Mouse (Mus musculus) heart, embryonic 16.5 days (tissue): Measurements from ENCODE around the gene Gm20390. TPM values are rescaled to one million over a fixed set of nuclear protein-coding genes. Genes with fewer than 3 reads are reported as not detected.
A peak's percentile ranks its signal among the peaks of the same experiment; 100 is the strongest.

ENCODE experiments used
- ATAC-seq: fragments of 200-750 bp; cut with Nextera tagmentation; replicated peaks from 2 replicates; pipeline ENCODE4 v1.8.0; 2017; ENCODE audit warnings: moderate number of reproducible peaks; ENCODE audit not compliant: insufficient read depth, low FRiP score; ENCODE audit errors: extremely low read depth
- H3K27ac ChIP-seq: fragments of 300-500 bp; sonication (generic); 2 replicates; pipeline ENCODE4 v1.5.1; 2014; ENCODE audit warnings: mild to moderate bottlenecking, low read length, control low read depth, moderate library complexity
- H3K27me3 ChIP-seq: fragments of 300-500 bp; sonication (generic); 2 replicates; pipeline ENCODE4 v1.6.1; 2014; ENCODE audit warnings: low read length, mixed read lengths; ENCODE audit not compliant: control insufficient read depth, insufficient read depth
- H3K36me3 ChIP-seq: fragments of 300-500 bp; sonication (generic); 2 replicates; pipeline ENCODE4 v1.6.1; 2014; ENCODE audit not compliant: control insufficient read depth, insufficient read depth
- H3K4me1 ChIP-seq: fragments of 300-500 bp; sonication (generic); 2 replicates; pipeline ENCODE4 v1.6.1; 2014; ENCODE audit warnings: low read length, mixed read lengths; ENCODE audit not compliant: control insufficient read depth, insufficient read depth
- H3K4me2 ChIP-seq: fragments of 300-500 bp; sonication (generic); 2 replicates; pipeline ENCODE4 v1.6.1; 2014; ENCODE audit warnings: low read depth, mild to moderate bottlenecking, control low read depth, low read length
- H3K4me3 ChIP-seq: fragments of 300-500 bp; sonication (generic); 2 replicates; pipeline ENCODE4 v1.5.1; 2014; ENCODE audit warnings: mild to moderate bottlenecking, control low read depth, low read length
- H3K9ac ChIP-seq: fragments of 300-500 bp; sonication (generic); 2 replicates; pipeline ENCODE4 v1.6.1; 2014; ENCODE audit warnings: low read length, control low read depth
- H3K9me3 ChIP-seq: fragments of 300-500 bp; sonication (generic); replicated peaks from 2 replicates; pipeline ENCODE4 v1.6.1; 2016; ENCODE audit warnings: low read length; ENCODE audit not compliant: control insufficient read depth
- WGBS: fragments of 180-500 bp; shearing (Covaris S2); extraction: QIAGEN DNeasy Blood & Tissue Kit; methylation state at CpG from one replicate; pipeline ENCODE4 v1.1.7; 2014; 5-methylcytosine and 5-hydroxymethylcytosine counted together
- polyA plus RNA-seq: library from polyadenylated mRNA; unstranded; fragments of >200 nt; fragmentation: Nextera tagmentation; extraction: Ambion mirVana; gene quantifications from 2 replicates; pipeline ENCODE4 v1.2.1, GENCODE M21; 2015

The Gm20390 gene
- polyA plus RNA-seq, 1 experiment from 2014 or later = 182 TPM

GRCm38 (mm10) chr11:93969171-93969570 is 1.1 kb upstream of the Gm20390 start:
- 94% methylated on average over 6 of the region's 6 CpGs for WGBS
- Histone ChIP-seq H3K4me1 (peaks cover 13% of the 10 kb centered on the region), H3K27me3 (no peaks in the 10 kb centered on the region), H3K4me2 (peak overlapping the region; percentile 69; the same call in 1 of the 2 replicates), H3K9me3 (no peaks in the 10 kb centered on the region), H3K36me3 (peaks cover 16% of the 10 kb centered on the region), H3K27ac (no peak overlapping the region), H3K9ac (no peak overlapping the region; the same call in 1 of the 2 replicates), H3K4me3 (no peak overlapping the region)
- ATAC-seq = no peak

DNA sequence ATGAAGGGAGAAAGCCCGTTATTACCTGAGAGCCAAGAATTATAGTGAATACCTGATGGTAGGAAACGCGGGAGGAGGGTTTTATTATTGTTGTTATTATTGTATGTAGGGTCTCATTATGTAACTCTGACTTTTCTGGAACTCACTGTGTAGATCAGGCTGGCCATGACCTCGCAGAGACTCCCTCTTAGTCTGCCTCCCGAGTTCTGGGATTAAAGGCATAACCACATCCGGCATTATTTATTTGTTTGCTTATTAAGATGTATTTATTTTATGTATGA is 695 bp upstream of the Gm20390 start:
- peak overlapping the region; percentile 69 for H3K4me2 ChIP-seq
- 36% methylated on average over 6 of the region's 6 CpGs for WGBS
- H3K9ac ChIP-seq = peak overlapping the region; percentile 70
- H3K4me3 ChIP-seq = peak overlapping the region; percentile 88
- no peak for ATAC-seq
- H3K27me3 ChIP-seq = no peaks in the 10 kb centered on the region
- peaks cover 18% of the 10 kb centered on the region for H3K36me3 ChIP-seq
- H3K27ac ChIP-seq = peak overlapping the region; percentile 78
- H3K9me3 ChIP-seq = no peaks in the 10 kb centered on the region
- peaks cover 13% of the 10 kb centered on the region for H3K4me1 ChIP-seq

- peak overlapping the region; percentile 88 for H3K4me2 ChIP-seq
Measured at GRCm38 (mm10) chr11:93967381-93967780, 712 bp downstream of the Gm20390 start.

GRCm38 (mm10) chr11:93965391-93965790 is 2.7 kb downstream of the Gm20390 start:
- no peak overlapping the region for H3K27ac ChIP-seq
- WGBS = 88% methylated on average over 6 of the region's 6 CpGs
- no peaks in the 10 kb centered on the region for H3K9me3 ChIP-seq
- no peak for ATAC-seq
- no peak overlapping the region for H3K4me2 ChIP-seq
- no peak overlapping the region for H3K4me3 ChIP-seq
- peaks cover 13% of the 10 kb centered on the region for H3K4me1 ChIP-seq
- H3K27me3 ChIP-seq = no peaks in the 10 kb centered on the region
- H3K9ac ChIP-seq = no peak overlapping the region
- H3K36me3 ChIP-seq = peaks cover 37% of the 10 kb centered on the region

More at GRCm38 (mm10) chr11:93967381-93967780, 712 bp downstream of the Gm20390 start:
- Histone ChIP-seq H3K36me3 (peaks cover 23% of the 10 kb centered on the region), H3K27me3 (no peaks in the 10 kb centered on the region), H3K4me3 (peak overlapping the region; percentile 88), H3K9me3 (no peaks in the 10 kb centered on the region), H3K27ac (peak overlapping the region; percentile 79), H3K4me1 (peaks cover 13% of the 10 kb centered on the region), H3K9ac (peak overlapping the region; percentile 85)
- ATAC-seq = no peak
- WGBS = 3% methylated on average over 11 of the region's 11 CpGs

GRCm38 (mm10) chr11:93963013-93963412 is 5.1 kb downstream of the Gm20390 start:
- ATAC-seq = no peak
- no peak overlapping the region for H3K4me3 ChIP-seq
- no peak overlapping the region for H3K27ac ChIP-seq
- H3K4me1 ChIP-seq = peaks cover 8% of the 10 kb centered on the region
- 77% methylated on average over 4 of the region's 4 CpGs for WGBS
- no peaks in the 10 kb centered on the region for H3K9me3 ChIP-seq
- H3K4me2 ChIP-seq = no peak overlapping the region
- no peak overlapping the region for H3K9ac ChIP-seq
- peaks cover 55% of the 10 kb centered on the region for H3K36me3 ChIP-seq
- H3K27me3 ChIP-seq = no peaks in the 10 kb centered on the region

- no peak for ATAC-seq
- 89% methylated on average over 6 of the region's 6 CpGs for WGBS
Measured at GRCm38 (mm10) chr11:93961482-93961881, 6.6 kb downstream of the Gm20390 start.

GRCm38 (mm10) chr11:93957746-93958145 is 10.3 kb downstream of the Gm20390 start:
- H3K4me3 ChIP-seq = no peak overlapping the region
- no peak overlapping the region for H3K9ac ChIP-seq
- no peak overlapping the region for H3K4me2 ChIP-seq
- no peaks in the 10 kb centered on the region for H3K9me3 ChIP-seq
- H3K4me1 ChIP-seq = peaks cover 17% of the 10 kb centered on the region
- ATAC-seq = no peak
- WGBS = 72% methylated on average over 4 of the region's 4 CpGs
- H3K27ac ChIP-seq = no peak overlapping the region
- no peaks in the 10 kb centered on the region for H3K27me3 ChIP-seq
- H3K36me3 ChIP-seq = peaks cover 40% of the 10 kb centered on the region

More at GRCm38 (mm10) chr11:93961482-93961881, 6.6 kb downstream of the Gm20390 start:
- Histone ChIP-seq H3K27ac (no peak overlapping the region), H3K4me2 (no peak overlapping the region), H3K4me1 (peaks cover 1% of the 10 kb centered on the region), H3K27me3 (no peaks in the 10 kb centered on the region), H3K9ac (no peak overlapping the region), H3K9me3 (no peaks in the 10 kb centered on the region), H3K4me3 (no peak overlapping the region), H3K36me3 (peaks cover 55% of the 10 kb centered on the region)

DNA sequence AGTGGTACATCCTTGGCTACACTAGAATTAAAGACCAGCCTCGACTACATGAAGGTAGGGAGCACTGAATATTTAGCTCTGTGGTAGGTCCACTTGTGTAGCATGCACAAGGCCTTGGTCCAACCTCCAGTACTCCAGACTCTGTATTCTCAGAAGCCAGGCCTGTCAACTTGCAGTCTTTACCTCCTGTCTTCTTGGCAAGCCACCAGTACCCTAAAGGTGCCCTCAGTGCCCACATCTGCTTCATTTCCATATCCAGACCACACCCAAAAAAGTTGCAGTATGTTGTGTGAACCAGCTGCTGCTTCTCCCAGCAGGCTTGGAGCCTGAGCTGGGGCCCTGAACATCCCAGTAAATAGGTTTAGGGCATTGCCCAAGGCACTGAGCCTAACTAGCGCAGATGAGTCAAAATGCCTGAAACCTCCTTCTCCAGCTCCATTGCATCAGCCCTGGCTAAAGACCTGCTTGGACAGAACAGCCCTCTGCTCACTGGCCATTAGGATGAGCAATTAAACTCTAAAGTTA is 11.0 kb downstream of the Gm20390 start:
- peaks cover 42% of the 10 kb centered on the region for H3K36me3 ChIP-seq
- H3K4me2 ChIP-seq = no peak overlapping the region
- no peak overlapping the region for H3K27ac ChIP-seq
- no peak overlapping the region for H3K4me3 ChIP-seq
- WGBS = 91% methylated on average over 2 of the region's 2 CpGs
- H3K27me3 ChIP-seq = no peaks in the 10 kb centered on the region
- no peak for ATAC-seq
- H3K9ac ChIP-seq = no peak overlapping the region
- H3K4me1 ChIP-seq = peaks cover 17% of the 10 kb centered on the region
- no peaks in the 10 kb centered on the region for H3K9me3 ChIP-seq

DNA sequence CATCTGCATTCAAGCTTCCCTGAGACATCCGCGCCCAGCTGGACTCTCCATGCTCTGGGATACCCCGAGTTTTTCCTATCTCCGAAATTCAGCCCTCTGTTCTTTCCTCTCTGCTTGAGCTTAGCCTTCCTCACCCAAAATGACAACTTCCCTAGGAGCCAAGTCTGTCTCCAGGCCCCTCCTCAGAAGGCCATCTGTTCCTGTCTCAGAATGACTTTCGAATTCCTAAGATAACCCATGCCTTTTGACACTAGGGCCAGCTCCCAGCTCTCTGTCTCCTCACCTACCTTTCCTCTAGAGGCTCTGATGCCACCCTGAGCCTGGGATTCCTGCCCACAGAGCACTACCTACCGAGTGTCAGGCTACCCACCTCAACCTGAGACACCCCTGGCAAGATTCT is 11.9 kb downstream of the Gm20390 start, which contains the start of gene Nme2:
TSS of gene Nme2 (minus strand) at position 101 of the 400 bp plus-strand sequence.
- Histone ChIP-seq H3K4me3 (peak within 1 kb of the TSS; percentile 86), H3K9me3 (no peaks in the 10 kb centered on the region), H3K36me3 (peaks cover 37% of the 10 kb centered on the region), H3K27me3 (no peaks in the 10 kb centered on the region), H3K9ac (peak within 1 kb of the TSS; percentile 86), H3K4me2 (peak within 1 kb of the TSS; percentile 90), H3K27ac (peak within 1 kb of the TSS; percentile 96), H3K4me1 (peaks cover 17% of the 10 kb centered on the region)
- WGBS = 2% methylated on average over 6 of the region's 6 CpGs
- peak; percentile 6; the same call in 1 of the 2 replicates for ATAC-seq
